Mouse (Mus musculus): ENCODE data around the gene Btbd9. TPM values are rescaled to one million over a fixed set of nuclear protein-coding genes. Genes with fewer than 3 reads are reported as not detected.

The Btbd9 gene
- polyA plus RNA-seq, 1 experiment = 21.7 TPM

- Histone ChIP-seq H3K27me3 (ENCODE audit: control insufficient read depth, insufficient read depth, low read length) (no peaks in the 10 kb centered on the region), H3K36me3 (ENCODE audit: control insufficient read depth, insufficient read depth, low read length) (peaks cover 11% of the 10 kb centered on the region), H3K27ac (ENCODE audit: insufficient read depth, low read length) (no peak overlapping the region), H3K4me3 (ENCODE audit: extremely low read depth, insufficient read depth, insufficient read length) (no peak overlapping the region), H3K4me1 (ENCODE audit: control insufficient read depth, insufficient read depth, insufficient read length) (no peaks in the 10 kb centered on the region)
- WGBS = 91% methylated on average over 6 of the region's 6 CpGs
- TF ChIP-seq POLR2A (IDR thresholded peaks at IDR 0.05; ENCODE audit: low read depth, low read length) (no peak), CTCF (IDR thresholded peaks at IDR 0.05; ENCODE audit: extremely low read depth, insufficient read depth, insufficient read length, insufficient replicate concordance) (no peak)
- no peak for DNase-seq (ENCODE audit: low read depth in 1 of 2, low spot score in 2 of 2)
These were observed 28.0 kb upstream of the Btbd9 start for GRCm38 (mm10) chr17:30604296-30604695.

- Histone ChIP-seq H3K4me3 (ENCODE audit: extremely low read depth, insufficient read depth, insufficient read length) (no peak overlapping the region), H3K27me3 (ENCODE audit: control insufficient read depth, insufficient read depth, low read length) (no peaks in the 10 kb centered on the region), H3K36me3 (ENCODE audit: control insufficient read depth, insufficient read depth, low read length) (peaks cover 20% of the 10 kb centered on the region), H3K27ac (ENCODE audit: insufficient read depth, low read length) (no peak overlapping the region), H3K4me1 (ENCODE audit: control insufficient read depth, insufficient read depth, insufficient read length) (no peaks in the 10 kb centered on the region)
- TF ChIP-seq POLR2A (IDR thresholded peaks at IDR 0.05; ENCODE audit: low read depth, low read length) (no peak), CTCF (IDR thresholded peaks at IDR 0.05; ENCODE audit: extremely low read depth, insufficient read depth, insufficient read length, insufficient replicate concordance) (no peak)
- WGBS = 95% methylated on average over 14 of the region's 14 CpGs
- no peak for DNase-seq (ENCODE audit: low read depth in 1 of 2, low spot score in 2 of 2)
These were observed 25.9 kb upstream of the Btbd9 start for GRCm38 (mm10) chr17:30602175-30602574.

GRCm38 (mm10) chr17:30598300-30598699 is 22.0 kb upstream of the Btbd9 start:
- H3K4me3 ChIP-seq (ENCODE audit: extremely low read depth, insufficient read depth, insufficient read length) = no peak overlapping the region
- no peak overlapping the region for H3K27ac ChIP-seq (ENCODE audit: insufficient read depth, low read length)
- H3K27me3 ChIP-seq (ENCODE audit: control insufficient read depth, insufficient read depth, low read length) = no peaks in the 10 kb centered on the region
- peaks cover 26% of the 10 kb centered on the region for H3K36me3 ChIP-seq (ENCODE audit: control insufficient read depth, insufficient read depth, low read length)
- DNase-seq (ENCODE audit: low read depth in 1 of 2, low spot score in 2 of 2) = no peak
- WGBS = 93% methylated on average over 5 of the region's 5 CpGs
- no peak for TF ChIP-seq CTCF (IDR thresholded peaks at IDR 0.05; ENCODE audit: extremely low read depth, insufficient read depth, insufficient read length, insufficient replicate concordance)
- TF ChIP-seq POLR2A (IDR thresholded peaks at IDR 0.05; ENCODE audit: low read depth, low read length) = no peak
- H3K4me1 ChIP-seq (ENCODE audit: control insufficient read depth, insufficient read depth, insufficient read length) = no peaks in the 10 kb centered on the region

- H3K4me3 ChIP-seq (ENCODE audit: extremely low read depth, insufficient read depth, insufficient read length) = no peak overlapping the region
- TF ChIP-seq CTCF (IDR thresholded peaks at IDR 0.05; ENCODE audit: extremely low read depth, insufficient read depth, insufficient read length, insufficient replicate concordance) (no peak), POLR2A (IDR thresholded peaks at IDR 0.05; ENCODE audit: low read depth, low read length) (no peak)
- no peaks in the 10 kb centered on the region for H3K27me3 ChIP-seq (ENCODE audit: control insufficient read depth, insufficient read depth, low read length)
- no peak overlapping the region for H3K27ac ChIP-seq (ENCODE audit: insufficient read depth, low read length)
- H3K4me1 ChIP-seq (ENCODE audit: control insufficient read depth, insufficient read depth, insufficient read length) = peaks cover 3% of the 10 kb centered on the region; the same call in 1 of the 2 replicates
- 96% methylated on average over 9 of the region's 9 CpGs for WGBS
- DNase-seq (ENCODE audit: low read depth in 1 of 2, low spot score in 2 of 2) = no peak
- H3K36me3 ChIP-seq (ENCODE audit: control insufficient read depth, insufficient read depth, low read length) = peaks cover 23% of the 10 kb centered on the region
These were observed 21.5 kb upstream of the Btbd9 start for GRCm38 (mm10) chr17:30597786-30598185.

GRCm38 (mm10) chr17:30594846-30595245 is 18.6 kb upstream of the Btbd9 start:
- H3K27ac ChIP-seq (ENCODE audit: insufficient read depth, low read length) = no peak overlapping the region
- no peak for DNase-seq (ENCODE audit: low read depth in 1 of 2, low spot score in 2 of 2)
- TF ChIP-seq POLR2A (IDR thresholded peaks at IDR 0.05; ENCODE audit: low read depth, low read length) (no peak), CTCF (IDR thresholded peaks at IDR 0.05; ENCODE audit: extremely low read depth, insufficient read depth, insufficient read length, insufficient replicate concordance) (no peak)
- WGBS = 82% methylated on average over 6 of the region's 6 CpGs
- H3K27me3 ChIP-seq (ENCODE audit: control insufficient read depth, insufficient read depth, low read length) = no peaks in the 10 kb centered on the region
- peaks cover 5% of the 10 kb centered on the region; the same call in 1 of the 2 replicates for H3K4me1 ChIP-seq (ENCODE audit: control insufficient read depth, insufficient read depth, insufficient read length)
- H3K36me3 ChIP-seq (ENCODE audit: control insufficient read depth, insufficient read depth, low read length) = peaks cover 16% of the 10 kb centered on the region
- no peak overlapping the region for H3K4me3 ChIP-seq (ENCODE audit: extremely low read depth, insufficient read depth, insufficient read length)

GRCm38 (mm10) chr17:30594407-30594806 is 18.1 kb upstream of the Btbd9 start:
- peaks cover 5% of the 10 kb centered on the region; the same call in 1 of the 2 replicates for H3K4me1 ChIP-seq (ENCODE audit: control insufficient read depth, insufficient read depth, insufficient read length)
- no peak overlapping the region for H3K4me3 ChIP-seq (ENCODE audit: extremely low read depth, insufficient read depth, insufficient read length)
- H3K36me3 ChIP-seq (ENCODE audit: control insufficient read depth, insufficient read depth, low read length) = peaks cover 16% of the 10 kb centered on the region
- TF ChIP-seq CTCF (IDR thresholded peaks at IDR 0.05; ENCODE audit: extremely low read depth, insufficient read depth, insufficient read length, insufficient replicate concordance) = no peak
- no peak for TF ChIP-seq POLR2A (IDR thresholded peaks at IDR 0.05; ENCODE audit: low read depth, low read length)
- H3K27me3 ChIP-seq (ENCODE audit: control insufficient read depth, insufficient read depth, low read length) = no peaks in the 10 kb centered on the region
- 83% methylated on average over 5 of the region's 5 CpGs for WGBS
- no peak for DNase-seq (ENCODE audit: low read depth in 1 of 2, low spot score in 2 of 2)
- no peak overlapping the region for H3K27ac ChIP-seq (ENCODE audit: insufficient read depth, low read length)

GRCm38 (mm10) chr17:30590417-30591198 is 14.3 kb upstream of the Btbd9 start:
- Histone ChIP-seq H3K27ac (ENCODE audit: insufficient read depth, low read length) (no peak overlapping the region), H3K27me3 (ENCODE audit: control insufficient read depth, insufficient read depth, low read length) (no peaks in the 10 kb centered on the region), H3K4me3 (ENCODE audit: extremely low read depth, insufficient read depth, insufficient read length) (no peak overlapping the region), H3K36me3 (ENCODE audit: control insufficient read depth, insufficient read depth, low read length) (no peaks in the 10 kb centered on the region; the same call in none of the 2 replicates), H3K4me1 (ENCODE audit: control insufficient read depth, insufficient read depth, insufficient read length) (peaks cover 5% of the 10 kb centered on the region; the same call in 1 of the 2 replicates)
- DNase-seq (ENCODE audit: low read depth in 1 of 2, low spot score in 2 of 2) = peak in 1 of 2 experiments; percentile 42
- 70% methylated on average over 17 of the region's 17 CpGs for WGBS
- TF ChIP-seq CTCF (IDR thresholded peaks at IDR 0.05; ENCODE audit: extremely low read depth, insufficient read depth, insufficient read length, insufficient replicate concordance) (peak; percentile 18; the same call in 1 of the 2 replicates), POLR2A (IDR thresholded peaks at IDR 0.05; ENCODE audit: low read depth, low read length) (no peak)
